Mouse (Mus musculus) erythroblast, embryonic 14.5 days (primary cell): ENCODE data around the gene Hpn.

Source experiments
- GATA1 ChIP-seq: IDR thresholded peaks from 2 replicates; pipeline ENCODE4 v1.6.1; 2012; ENCODE audit warnings: low read length, inconsistent platforms, mixed read lengths
- TAL1 ChIP-seq: IDR thresholded peaks from 3 replicates; pipeline ENCODE4 v1.6.1; 2012; ENCODE audit warnings: low read length, inconsistent platforms, mixed read lengths

GRCm38 (mm10) chr7:31085171-31085570, 29.9 kb downstream of the Hpn start:
- no peak for TF ChIP-seq TAL1
- no peak for TF ChIP-seq GATA1
